Mouse (Mus musculus) CH12.LX (cell line): ENCODE data around the gene Nfe2l2. TPM values are rescaled to one million over a fixed set of nuclear protein-coding genes. Genes with fewer than 3 reads are reported as not detected.
A peak's percentile ranks its signal among the peaks of the same experiment; 100 is the strongest.

Source experiments
- DNase-seq: peaks from one replicate; pipeline ENCODE4 v3.0.0-alpha.2; 2013; ENCODE audit errors: extremely low read depth
- H3K27ac ChIP-seq: 2 replicates; pipeline ENCODE4 v1.5.1; 2012; ENCODE audit warnings: low read depth, mild to moderate bottlenecking, control low read depth, moderate library complexity; ENCODE audit not compliant: insufficient read depth
- H3K27me3 ChIP-seq: replicated peaks from 2 replicates; pipeline ENCODE3; 2012; ENCODE audit warnings: inconsistent platforms
- H3K36me3 ChIP-seq, 2 experiments: replicated peaks in 1 of 2; 2 replicates each; pipeline versions ENCODE3 to v1.6.1; 2012; ENCODE audit warnings: inconsistent platforms in 1 of 2, low read length in 1 of 2, mild to moderate bottlenecking in 1 of 2, mixed read lengths in 1 of 2, moderate library complexity in 1 of 2; ENCODE audit not compliant: control insufficient read depth in 1 of 2, insufficient read depth in 1 of 2
- H3K4me1 ChIP-seq, 2 experiments: 2 replicates each; pipeline ENCODE4 v1.6.1; 2012; ENCODE audit warnings: inconsistent platforms in 1 of 2, moderate library complexity in 1 of 2; ENCODE audit not compliant: insufficient read depth in 2 of 2, control insufficient read depth in 1 of 2
- H3K4me2 ChIP-seq: 2 replicates; pipeline ENCODE4 v1.6.1; 2012; ENCODE audit warnings: low read depth, mild to moderate bottlenecking, control low read depth; ENCODE audit not compliant: poor library complexity, insufficient read depth, severe bottlenecking
- H3K4me3 ChIP-seq, 3 experiments: fragments of 150-350 bp in 1 of 3; sonication (generic) in 1 of 3; replicated peaks in 1 of 3; 2 replicates each; pipeline versions ENCODE3 to v1.5.1; 2011 to 2012; ENCODE audit warnings: low read depth in 2 of 3, low read length in 2 of 3, mild to moderate bottlenecking in 2 of 3, moderate library complexity in 2 of 3, control low read depth in 1 of 3, improper control_type of control experiment in 1 of 3, inconsistent platforms in 1 of 3, mixed read lengths in 1 of 3; ENCODE audit not compliant: poor library complexity in 1 of 3
- H3K79me2 ChIP-seq: replicated peaks from 2 replicates; pipeline ENCODE4 v1.6.1; 2012; ENCODE audit warnings: mild to moderate bottlenecking, moderate library complexity; ENCODE audit not compliant: control insufficient read depth, poor library complexity, insufficient read depth, severe bottlenecking; ENCODE audit errors: extremely low read depth
- H3K9ac ChIP-seq: 2 replicates; pipeline ENCODE4 v1.6.1; 2012; ENCODE audit warnings: low read depth, mild to moderate bottlenecking, control low read depth, moderate library complexity; ENCODE audit not compliant: insufficient read depth
- H3K9me3 ChIP-seq: replicated peaks from 2 replicates; pipeline ENCODE3; 2012; ENCODE audit warnings: low read length, inconsistent platforms, mixed read lengths
- ELF1 ChIP-seq: IDR thresholded peaks from 2 replicates; pipeline ENCODE4 v1.6.1; 2014; ENCODE audit warnings: low read depth, mild to moderate bottlenecking, inconsistent platforms, low read length, improper control_type of control experiment
- GABPA ChIP-seq: IDR thresholded peaks from 2 replicates; pipeline ENCODE4 v1.6.1; 2012; ENCODE audit warnings: low read depth, low read length, improper control_type of control experiment, inconsistent platforms; ENCODE audit not compliant: insufficient replicate concordance
- JUN ChIP-seq: IDR thresholded peaks from 2 replicates; pipeline ENCODE4 v1.6.1; 2011; ENCODE audit warnings: low read depth, mild to moderate bottlenecking, low read length, improper control_type of control experiment, moderate library complexity; ENCODE audit not compliant: insufficient read depth
- JUND ChIP-seq: conservative IDR thresholded peaks from 2 replicates; pipeline ENCODE4 v1.6.1; 2011; ENCODE audit warnings: low read depth, low read length, improper control_type of control experiment
- KAT2A ChIP-seq: IDR thresholded peaks from 2 replicates; pipeline ENCODE4 v1.6.1; 2012; ENCODE audit warnings: low read length, improper control_type of control experiment, inconsistent platforms; ENCODE audit not compliant: insufficient replicate concordance
- MAFK ChIP-seq: IDR thresholded peaks from 2 replicates; pipeline ENCODE4 v1.6.1; 2011; ENCODE audit warnings: low read length, improper control_type of control experiment; ENCODE audit not compliant: insufficient replicate concordance
- MAX ChIP-seq: IDR thresholded peaks from 2 replicates; pipeline ENCODE4 v1.6.1; 2011; ENCODE audit warnings: low read length, improper control_type of control experiment
- MAZ ChIP-seq: IDR thresholded peaks from 2 replicates; pipeline ENCODE4 v1.6.1; 2012; ENCODE audit warnings: low read depth, mild to moderate bottlenecking, inconsistent platforms, low read length, improper control_type of control experiment, moderate library complexity
- MEF2A ChIP-seq: IDR thresholded peaks from 2 replicates; pipeline ENCODE4 v1.6.1; 2014; ENCODE audit warnings: low read depth, mild to moderate bottlenecking, inconsistent platforms, low read length, improper control_type of control experiment, borderline replicate concordance
- MXI1 ChIP-seq: IDR thresholded peaks from 2 replicates; pipeline ENCODE4 v1.6.1; 2011; ENCODE audit warnings: mild to moderate bottlenecking, low read depth, low read length, improper control_type of control experiment
- NELFE ChIP-seq: IDR thresholded peaks from 2 replicates; pipeline ENCODE4 v1.6.1; 2011; ENCODE audit warnings: low read depth, low read length, improper control_type of control experiment
- PAX5 ChIP-seq: IDR thresholded peaks from 2 replicates; pipeline ENCODE4 v1.6.1; 2012; ENCODE audit warnings: low read length, inconsistent platforms, mixed read lengths
- RAD21 ChIP-seq: IDR thresholded peaks from 2 replicates; pipeline ENCODE4 v1.6.1; 2011; ENCODE audit warnings: low read depth, mild to moderate bottlenecking, low read length, improper control_type of control experiment, moderate library complexity
- RCOR1 ChIP-seq: conservative IDR thresholded peaks from 2 replicates; pipeline ENCODE4 v1.6.1; 2012; ENCODE audit warnings: low read depth, mild to moderate bottlenecking, inconsistent platforms, low read length, improper control_type of control experiment
- SIN3A ChIP-seq: IDR thresholded peaks from 2 replicates; pipeline ENCODE4 v1.6.1; 2012; ENCODE audit warnings: low read length, improper control_type of control experiment, inconsistent platforms
- SMC3 ChIP-seq: IDR thresholded peaks from 2 replicates; pipeline ENCODE4 v1.6.1; 2011; ENCODE audit warnings: low read depth, low read length, improper control_type of control experiment
- TBP ChIP-seq: conservative IDR thresholded peaks from 2 replicates; pipeline ENCODE4 v1.6.1; 2011; ENCODE audit warnings: low read depth, low read length, improper control_type of control experiment
- TCF12 ChIP-seq: IDR thresholded peaks from 2 replicates; pipeline ENCODE4 v1.6.1; 2014; ENCODE audit warnings: low read depth, mild to moderate bottlenecking, inconsistent platforms, low read length, improper control_type of control experiment
- USF1 ChIP-seq: IDR thresholded peaks from 2 replicates; pipeline ENCODE4 v1.6.1; 2014; ENCODE audit warnings: low read depth, mild to moderate bottlenecking, inconsistent platforms, low read length, improper control_type of control experiment
- USF2 ChIP-seq: conservative IDR thresholded peaks from 2 replicates; pipeline ENCODE4 v1.6.1; 2011; ENCODE audit warnings: low read depth, low read length, improper control_type of control experiment
- ZKSCAN1 ChIP-seq: IDR thresholded peaks from 2 replicates; pipeline ENCODE4 v1.6.1; 2012; ENCODE audit warnings: low read depth, inconsistent platforms, low read length, improper control_type of control experiment, borderline replicate concordance
- ZMIZ1 ChIP-seq: IDR thresholded peaks from 2 replicates; pipeline ENCODE4 v1.6.1; 2012; ENCODE audit warnings: low read depth, mild to moderate bottlenecking, inconsistent platforms, low read length, improper control_type of control experiment
- ZNF384 ChIP-seq: IDR thresholded peaks from 2 replicates; pipeline ENCODE4 v1.6.1; 2012; ENCODE audit warnings: low read depth, low read length, improper control_type of control experiment, inconsistent platforms
- dilution Hi-C: fragments of 300-500 bp; cut with MboI; formaldehyde crosslinking; loops from 2 replicates; pipeline ENCODE4 v1.14.3; 2020; ENCODE audit warnings: low sequenced_read_pairs; ENCODE audit not compliant: extremely low pct_unique_long_range_greater_than_20kb, extremely low pct_ligation_motif_present
- in situ Hi-C: fragments of 300-500 bp; cut with MboI; formaldehyde crosslinking; loops from 3 replicates; pipeline ENCODE4 v1.14.3; 2019; ENCODE audit warnings: low sequenced_read_pairs, low pct_ligation_motif_present, low pct_unique_long_range_greater_than_20kb, mixed read lengths
- polyA plus RNA-seq: library from polyadenylated mRNA; unstranded; fragments of >175 nt; gene quantifications from 2 replicates; pipeline ENCODE4 v1.2.1, GENCODE M21; 2012; ENCODE audit warnings: low read depth; ENCODE audit not compliant: insufficient read length
- total RNA-seq, 2 experiments: library from RNA; depleted of rRNA; stranded (reverse); fragments of 300-350 nt in 1 of 2; fragments of >200 nt in 1 of 2; gene quantifications; 2 replicates each; pipeline ENCODE4 v1.2.3; 2012 to 2014

Gene Nfe2l2
- total and polyA plus RNA-seq, 3 experiments = 11.6 to 32.6 (median 21.7) TPM

GRCm38 (mm10) chr2:75682978-75683709, 21.3 kb downstream of the Nfe2l2 start (continued):
- peak; percentile 79; the same call in 1 of the 2 replicates for TF ChIP-seq SIN3A

GRCm38 (mm10) chr2:75681439-75681838, 23.0 kb downstream of the Nfe2l2 start:
- H3K79me2 ChIP-seq = peaks cover 49% of the 10 kb centered on the region
- in situ Hi-C loops = loop anchor here (10.0 kb wide), 1 partner anchor 93 kb away; no protein-coding TSS in a partner anchor
- H3K4me1 ChIP-seq = peaks cover 14 to 64% of the 10 kb centered on the region in 2 experiments; a peak in 3 of 4 replicates
- no peak overlapping the region for H3K4me2 ChIP-seq
- dilution Hi-C loops = no loop called here
- peaks cover 22 to 42% of the 10 kb centered on the region in 2 experiments for H3K36me3 ChIP-seq
- no peak for TF ChIP-seq GABPA
- TF ChIP-seq NELFE = no peak
- TF ChIP-seq JUND = no peak
- no peak for TF ChIP-seq ZNF384
- no peak for TF ChIP-seq SMC3
- TF ChIP-seq ZMIZ1 = no peak
- no peak for TF ChIP-seq TCF12
- TF ChIP-seq RAD21 = no peak
- no peak for TF ChIP-seq TBP
- TF ChIP-seq RCOR1 = no peak
- no peak overlapping the region for H3K9ac ChIP-seq
- H3K4me3 ChIP-seq = no peak overlapping the region
- no peak overlapping the region for H3K27ac ChIP-seq
- no peak for DNase-seq
- no peaks in the 10 kb centered on the region for H3K27me3 ChIP-seq
- no peaks in the 10 kb centered on the region for H3K9me3 ChIP-seq

- TF ChIP-seq SMC3 = no peak
- no peak for TF ChIP-seq ZNF384
- no peak for TF ChIP-seq MAZ
- TF ChIP-seq PAX5 = no peak
- no peak for TF ChIP-seq ZKSCAN1
- no peak for TF ChIP-seq JUN
- TF ChIP-seq SIN3A = no peak
- no peak for TF ChIP-seq MXI1
- no peak for TF ChIP-seq RAD21
- TF ChIP-seq MAFK = no peak
- TF ChIP-seq USF1 = no peak
- TF ChIP-seq MAX = no peak
- no peak for TF ChIP-seq MEF2A
- no peak for TF ChIP-seq KAT2A
- no peak for TF ChIP-seq ZMIZ1
- TF ChIP-seq NELFE = no peak
- TF ChIP-seq USF2 = no peak
- TF ChIP-seq TCF12 = no peak
- TF ChIP-seq ELF1 = no peak
- Histone ChIP-seq H3K9me3 (no peaks in the 10 kb centered on the region), H3K9ac (no peak overlapping the region), H3K27ac (no peak overlapping the region), H3K4me3 (no peak overlapping the region), H3K4me1 (peaks cover 10 to 49% of the 10 kb centered on the region in 2 experiments; a peak in 3 of 4 replicates), H3K36me3 (peaks cover 32 to 56% of the 10 kb centered on the region in 2 experiments), H3K4me2 (no peak overlapping the region), H3K27me3 (no peaks in the 10 kb centered on the region), H3K79me2 (peaks cover 44% of the 10 kb centered on the region)
- no peak for DNase-seq
- in situ Hi-C loops (loop anchor here (10.0 kb wide), 1 partner anchor 95 kb away; no protein-coding TSS in a partner anchor), dilution Hi-C loops (no loop called here)
Measured at GRCm38 (mm10) chr2:75679947-75680346, 24.5 kb downstream of the Nfe2l2 start.
